Mouse (Mus musculus): ENCODE measurements around the gene Rps21. TPM values are rescaled to one million over a fixed set of nuclear protein-coding genes. Genes with fewer than 3 reads are reported as not detected.
"Not testable (repeated sequence)": the region's sequence is repeated elsewhere in the genome, so short reads cannot be mapped to it uniquely, and the experiment has no call there.

Gene Rps21
- total RNA-seq, 2 experiments from 2014 or later = 648 to 660 TPM

GRCm38 (mm10) chr2:180256296-180257000 lies 729 bp upstream of the Rps21 start:
- intact Hi-C loops (cut with DNase I) = loop anchor here (10.0 kb wide), 2 partner anchors 182 to 342 kb away; partner anchors contain the start of gene Mtg2
- DNase-seq (ENCODE audit: low spot score in 2 of 2) = peak in 1 of 2 experiments; percentile 40

- intact Hi-C loops (cut with DNase I) = loop anchor here (1.0 to 10.0 kb wide), 3 partner anchors 87 to 343 kb away; partner anchors contain the start of genes Adrm1 and Mtg2
- DNase-seq (ENCODE audit: low spot score in 2 of 2) = no peak
Measured at GRCm38 (mm10) chr2:180257963-180258865, 1.0 kb downstream of the Rps21 start.

DNA sequence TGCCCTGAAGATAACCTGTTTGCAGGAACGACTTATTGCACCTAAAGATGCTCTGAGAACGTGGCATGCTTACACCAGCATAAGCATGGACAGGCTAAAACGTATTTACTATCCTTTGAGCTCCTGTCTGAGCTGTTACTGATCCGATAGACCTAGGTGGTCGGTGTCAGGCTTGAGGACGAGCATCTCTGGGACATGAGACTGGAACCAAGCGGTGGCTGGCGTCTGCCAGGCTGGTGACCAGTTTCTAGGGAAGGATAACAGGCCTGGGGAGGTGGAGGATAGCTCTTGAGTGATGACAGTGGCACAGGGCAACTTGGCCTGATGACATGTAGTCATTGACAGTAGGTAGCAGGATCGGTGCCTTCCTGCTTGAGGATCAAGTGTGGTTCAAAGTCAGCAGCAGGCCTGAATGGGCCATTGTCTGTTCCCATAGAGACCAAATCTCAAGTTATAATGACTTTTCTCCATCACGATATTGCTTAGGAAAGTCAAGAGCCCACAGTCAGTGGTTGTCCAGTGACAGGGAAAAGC lies 1.8 kb downstream of the Rps21 start:
- intact Hi-C loops (cut with DNase I) = loop anchor here (10.0 kb wide), 2 partner anchors 184 to 344 kb away; partner anchors contain the start of gene Mtg2
- DNase-seq (ENCODE audit: low spot score in 2 of 2) = not testable (repeated sequence)

DNA sequence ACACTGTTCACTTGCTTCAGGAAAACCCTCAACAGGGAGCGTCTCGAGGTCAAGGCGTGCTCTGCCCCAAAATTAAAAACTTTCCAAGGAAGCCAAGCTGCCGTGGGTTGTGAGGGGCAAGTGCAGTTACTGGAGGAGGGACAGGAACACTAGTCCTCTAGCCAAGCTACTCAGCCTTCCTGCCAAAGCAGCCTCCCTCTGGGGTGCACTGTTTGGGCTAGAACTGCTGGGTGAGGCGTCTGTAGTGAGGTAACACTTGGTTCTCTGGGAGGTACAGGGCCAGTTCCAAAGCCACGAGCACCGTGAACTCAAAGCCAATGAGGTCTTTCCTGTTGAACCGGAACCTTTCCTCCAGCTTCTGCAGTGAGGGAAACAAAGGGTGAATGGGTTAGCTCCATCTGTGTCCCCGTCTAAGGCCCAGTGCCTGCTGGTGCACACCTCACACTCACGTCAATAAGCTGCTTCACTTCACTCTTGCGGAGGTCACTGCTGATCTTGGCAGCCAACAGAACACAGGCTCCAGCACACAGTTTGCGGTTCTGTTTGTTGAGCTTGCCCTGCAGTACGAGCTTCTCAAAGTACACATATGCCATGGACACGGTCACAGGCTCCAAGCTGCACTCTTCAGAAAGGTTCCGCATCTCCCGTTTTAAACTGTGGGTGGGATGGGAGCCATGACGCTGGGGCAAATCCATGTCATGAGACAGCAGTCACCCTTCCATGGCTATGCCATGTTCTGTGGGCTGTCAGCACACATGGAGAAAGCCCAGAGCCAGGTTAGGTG lies 2.8 kb downstream of the Rps21 start:
- intact Hi-C loops (cut with DNase I) = loop anchor here (10.0 kb wide), 2 partner anchors 185 to 345 kb away; partner anchors contain the start of gene Mtg2
- not testable (repeated sequence) for DNase-seq (ENCODE audit: low spot score in 2 of 2)

- DNase-seq (ENCODE audit: low spot score in 2 of 2) = no peak
- intact Hi-C loops (cut with DNase I) = no loop called here
Measured at GRCm38 (mm10) chr2:180260610-180261480, 3.7 kb downstream of the Rps21 start.

DNA sequence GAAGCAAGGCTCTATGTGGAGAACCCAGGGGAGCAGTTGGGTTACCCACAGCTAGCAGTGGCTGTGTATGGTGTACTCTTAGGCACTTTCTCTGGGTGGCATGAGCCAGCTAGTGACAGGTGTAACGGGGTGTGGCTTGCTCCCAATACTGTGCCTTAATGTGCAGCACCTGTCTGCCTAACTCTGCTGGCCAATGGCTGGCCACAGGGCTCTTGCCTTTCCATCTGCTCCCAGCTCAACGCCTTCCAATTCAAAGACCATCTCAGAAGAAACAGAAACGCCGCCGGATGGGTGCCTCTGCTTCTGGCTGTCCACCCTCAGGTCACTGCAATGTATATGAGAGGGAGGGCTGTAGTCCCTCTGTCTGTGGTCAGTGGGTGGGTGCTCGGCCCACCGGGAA lies 4.7 kb downstream of the Rps21 start:
- DNase-seq (ENCODE audit: low spot score in 2 of 2) = no peak
- intact Hi-C loops (cut with DNase I) = no loop called here

GRCm38 (mm10) chr2:180262441-180262840 lies 5.3 kb downstream of the Rps21 start:
- no peak for DNase-seq (ENCODE audit: low spot score in 2 of 2)
- intact Hi-C loops (cut with DNase I) = no loop called here

- DNase-seq (ENCODE audit: low spot score in 2 of 2) = no peak
- intact Hi-C loops (cut with DNase I) = no loop called here
Measured at GRCm38 (mm10) chr2:180262891-180263290, 5.7 kb downstream of the Rps21 start.

- intact Hi-C loops (cut with DNase I) = no loop called here
- DNase-seq (ENCODE audit: low spot score in 2 of 2) = no peak
Measured at GRCm38 (mm10) chr2:180267955-180268354, 10.8 kb downstream of the Rps21 start.

DNA sequence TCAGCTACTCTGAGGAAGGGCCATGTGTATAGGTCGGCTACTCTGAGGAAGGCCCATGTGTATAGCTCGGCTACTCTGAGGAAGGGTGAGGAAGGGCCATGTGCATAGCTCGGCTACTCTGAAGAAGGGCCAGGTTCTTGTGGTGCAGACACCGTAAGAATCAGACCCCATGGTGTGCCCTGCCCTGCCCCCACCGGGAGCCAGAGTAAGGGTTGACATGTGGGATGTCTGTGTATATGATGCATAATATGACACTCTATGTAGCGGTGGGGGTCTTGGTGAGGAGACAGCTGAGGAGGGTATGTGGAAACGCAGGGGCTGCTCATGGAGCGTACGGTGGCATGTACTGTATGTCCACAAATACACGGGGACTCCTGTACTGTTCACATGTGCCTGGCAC lies 12.2 kb downstream of the Rps21 start:
- no peak for DNase-seq (ENCODE audit: low spot score in 2 of 2)
- intact Hi-C loops (cut with DNase I) = no loop called here

DNA sequence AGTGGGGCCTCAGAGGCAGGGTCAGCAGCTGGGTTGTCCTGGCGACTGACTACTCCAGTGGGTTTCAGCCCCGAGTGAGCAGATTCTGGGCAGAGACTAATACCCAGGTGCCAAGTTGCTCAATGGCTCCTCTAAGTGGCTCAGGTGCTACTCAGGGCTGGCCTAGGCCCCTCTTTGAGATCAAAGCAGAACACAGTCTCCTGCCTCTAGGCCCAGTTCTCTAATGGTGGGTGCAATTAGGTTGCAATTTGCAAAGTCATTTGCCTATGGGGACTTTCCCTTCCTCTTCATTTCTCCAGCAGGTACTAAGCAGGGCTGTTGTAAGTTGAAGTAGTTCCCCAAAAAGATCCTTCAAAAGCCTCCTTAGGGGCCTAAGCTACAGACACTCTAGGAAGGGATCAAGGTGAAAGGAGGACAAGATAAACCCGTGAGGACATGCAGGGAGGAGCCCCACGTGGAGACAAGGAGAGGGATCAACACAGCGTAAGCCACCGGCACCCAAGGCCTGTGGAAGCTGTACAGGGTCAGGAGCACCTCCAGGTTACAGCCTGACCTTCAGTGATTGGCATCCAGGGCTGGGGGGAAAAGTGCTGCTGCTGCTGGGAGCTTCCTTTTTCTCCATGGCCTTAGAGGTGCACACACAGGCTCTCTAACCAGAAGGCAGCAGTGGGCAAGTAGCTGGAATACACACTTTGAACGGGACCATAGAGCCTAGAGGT lies 13.5 kb downstream of the Rps21 start:
- intact Hi-C loops (cut with DNase I) = loop anchor here (10.0 kb wide), 1 partner anchor 504 kb away; the partner anchor contains the start of gene Bhlhe23
- no peak for DNase-seq (ENCODE audit: low spot score in 2 of 2)

DNA sequence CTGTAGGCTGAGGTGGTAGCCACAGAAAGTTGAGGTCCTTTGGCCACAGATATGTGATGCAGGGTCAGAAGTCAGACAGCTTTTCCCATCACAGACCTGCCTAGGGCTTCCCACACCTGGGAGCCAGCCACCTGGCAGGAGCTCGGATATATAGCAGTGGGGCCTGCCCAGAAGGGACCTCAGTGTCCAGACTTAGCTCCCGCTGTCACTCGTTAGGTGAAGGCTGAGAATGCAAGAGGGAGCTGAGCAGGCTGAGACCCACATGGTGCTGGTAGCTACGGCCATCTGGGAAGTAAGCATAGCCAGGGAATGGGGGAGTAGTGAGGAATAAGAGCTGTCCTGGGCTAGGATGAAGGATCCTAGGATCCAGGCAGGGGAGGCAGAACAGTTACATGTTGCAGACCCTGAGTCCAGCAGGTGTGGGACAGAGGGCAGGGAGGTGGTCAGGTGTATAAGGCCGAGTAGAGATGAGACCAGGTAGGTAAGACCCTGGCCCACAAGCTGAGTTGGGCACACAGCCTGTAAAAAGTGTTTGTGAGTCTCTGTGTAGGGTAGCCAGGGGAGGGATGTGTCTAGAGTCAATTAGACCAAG lies 14.7 kb downstream of the Rps21 start:
- intact Hi-C loops (cut with DNase I) = loop anchor here (10.0 kb wide), 1 partner anchor 503 kb away; the partner anchor contains the start of gene Bhlhe23
- no peak for DNase-seq (ENCODE audit: low spot score in 2 of 2)

GRCm38 (mm10) chr2:180272884-180273321 lies 15.7 kb downstream of the Rps21 start:
- peak in 1 of 2 experiments; percentile 45 for DNase-seq (ENCODE audit: low spot score in 2 of 2)
- intact Hi-C loops (cut with DNase I) = loop anchor here (10.0 kb wide), 1 partner anchor 502 kb away; the partner anchor contains the start of gene Bhlhe23

DNA sequence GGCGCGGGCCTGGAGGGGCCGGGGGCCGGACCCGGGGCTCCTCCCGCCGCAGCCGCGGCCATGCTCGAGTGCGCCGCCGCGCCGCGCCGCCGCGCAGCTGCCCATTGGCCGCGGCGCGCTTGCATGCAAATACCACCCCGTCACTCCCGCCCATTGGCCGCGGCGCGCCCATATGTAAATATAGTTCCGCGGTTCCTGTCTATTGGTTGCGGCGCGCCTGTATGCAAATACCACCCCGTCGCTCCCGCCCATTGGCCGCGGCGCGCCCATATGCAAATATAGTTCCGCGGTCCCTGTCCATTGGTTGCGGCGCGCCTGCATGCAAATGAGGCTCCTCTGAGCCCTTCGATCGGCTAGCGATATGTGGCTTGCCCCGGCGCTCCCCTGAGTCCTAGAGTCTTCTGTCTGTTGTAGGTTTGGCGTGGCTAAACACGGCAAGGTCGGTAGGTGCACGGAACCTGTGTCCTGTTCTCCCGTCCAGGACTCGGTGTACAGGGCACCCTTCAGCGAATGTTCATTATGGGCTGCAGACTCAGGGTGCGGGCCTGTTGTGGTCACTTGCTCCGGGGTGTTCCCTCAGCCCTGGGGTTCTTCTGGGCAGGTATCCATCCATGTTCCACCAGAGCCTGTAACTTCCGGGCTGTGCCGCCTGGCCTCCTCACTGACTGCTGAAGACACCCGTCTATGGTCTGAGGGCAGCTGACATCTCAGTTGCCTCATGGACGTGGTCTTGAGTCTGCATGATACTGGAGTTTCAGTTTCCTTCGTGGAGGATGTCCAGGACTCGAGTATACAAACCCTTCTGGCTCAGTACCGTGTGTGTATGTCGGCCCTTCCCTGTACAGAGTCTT lies 16.4 kb downstream of the Rps21 start, which contains the start of gene Cables2:
Gene Cables2, minus strand, starts transcription at position 103 of the 851 bp plus-strand sequence.
- DNase-seq (ENCODE audit: low spot score in 2 of 2) = peak; percentile 91 to 97
- intact Hi-C loops (cut with DNase I) = loop anchor here (2.0 to 10.0 kb wide), 2 partner anchors 305 to 501 kb away; partner anchors contain the start of gene Bhlhe23

- intact Hi-C loops (cut with DNase I) = loop anchor here (2.0 to 10.0 kb wide), 2 partner anchors 304 to 500 kb away; partner anchors contain the start of gene Bhlhe23
- no peak for DNase-seq (ENCODE audit: low spot score in 2 of 2)
Measured at GRCm38 (mm10) chr2:180274523-180274922, 17.3 kb downstream of the Rps21 start.

- intact Hi-C loops (cut with DNase I) = loop anchor here (1.0 to 10.0 kb wide), 4 partner anchors 71 to 499 kb away; partner anchors contain the start of gene Bhlhe23
- DNase-seq (ENCODE audit: low spot score in 2 of 2) = peak; percentile 75
Measured at GRCm38 (mm10) chr2:180275836-180276235, 18.7 kb downstream of the Rps21 start.

Data from left cerebral cortex, postnatal 25 days (tissue).